Mouse (Mus musculus) heart, postnatal 0 days (tissue): ENCODE measurements at regions not wholly inside any gene's neighbourhood (a gene's known extent, or its start where the extent isn't known, plus 50 kb on each side); places are given as distances from the start of the nearest gene placed in this dataset.

ENCODE experiments used
- CTCF ChIP-seq: IDR thresholded peaks from 2 replicates; pipeline ENCODE4 v1.5.1; 2016; ENCODE audit warnings: antibody characterized with exemption, control low read depth, low read depth
- EP300 ChIP-seq: IDR thresholded peaks from 2 replicates; pipeline ENCODE4 v1.6.1; 2016; ENCODE audit warnings: antibody characterized with exemption, low read depth

- TF ChIP-seq CTCF (no peak), EP300 (no peak)
Observed at GRCm38 (mm10) chr9:43660896-43661563, 82.8 kb upstream of the Nectin1 start.
